Mouse (Mus musculus): ENCODE measurements around the gene Pfn1. TPM values are rescaled to one million over a fixed set of nuclear protein-coding genes. Genes with fewer than 3 reads are reported as not detected.

The Pfn1 gene
- polyA plus RNA-seq, 1 experiment from 2014 or later, result 1,843 TPM

DNA sequence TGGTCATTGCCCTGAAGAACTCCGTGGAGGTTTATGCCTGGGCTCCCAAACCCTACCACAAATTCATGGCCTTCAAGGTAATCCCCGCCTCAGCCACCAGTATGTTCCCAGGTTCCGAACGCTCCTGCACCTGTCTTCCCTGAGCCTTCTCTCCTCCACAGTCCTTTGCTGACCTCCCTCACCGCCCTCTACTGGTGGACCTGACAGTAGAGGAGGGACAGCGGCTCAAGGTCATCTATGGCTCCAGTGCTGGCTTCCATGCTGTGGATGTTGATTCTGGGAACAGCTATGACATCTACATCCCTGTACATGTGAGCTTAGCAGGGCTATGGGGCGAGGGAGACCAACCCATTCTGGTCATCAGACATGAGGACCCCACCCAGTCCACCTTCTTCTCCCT is 41.9 kb downstream of the Pfn1 start:
- Histone ChIP-seq H3K4me1 (peaks cover 19% of the 10 kb centered on the region), H3K27ac (no peak overlapping the region), H3K27me3 (ENCODE audit: poor library complexity, severe bottlenecking) (peaks cover 21% of the 10 kb centered on the region), H3K4me3 (no peak overlapping the region), H3K36me3 (replicated peaks) (peaks cover 65% of the 10 kb centered on the region), H3K9me3 (no peaks in the 10 kb centered on the region)
- DNase-seq (ENCODE audit: extremely low spot score, low spot score), result no peak
- 77% methylated on average over 7 of the region's 7 CpGs for WGBS

DNA sequence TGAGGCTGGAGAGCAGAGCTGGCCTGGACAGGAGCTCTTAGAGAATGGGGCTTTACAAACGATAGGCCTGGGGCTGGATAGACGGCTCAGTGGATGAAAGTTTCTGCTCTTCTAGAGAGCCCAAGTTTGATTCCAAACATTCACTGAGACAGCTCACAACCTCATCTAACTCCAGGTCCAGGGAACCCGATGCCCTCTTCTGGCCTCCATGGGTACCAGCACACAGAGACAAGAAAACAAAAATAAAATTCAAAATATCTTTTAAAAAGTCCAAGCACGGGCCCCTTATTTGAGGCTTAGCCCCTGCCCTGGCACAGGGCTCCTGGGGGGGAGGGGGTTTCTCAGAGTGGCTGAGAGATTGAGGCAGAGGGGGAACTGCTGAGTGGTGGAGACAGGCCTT is 43.7 kb downstream of the Pfn1 start:
- Histone ChIP-seq H3K4me3 (no peak overlapping the region), H3K27ac (no peak overlapping the region), H3K36me3 (replicated peaks) (peaks cover 83% of the 10 kb centered on the region), H3K4me1 (peaks cover 12% of the 10 kb centered on the region), H3K27me3 (ENCODE audit: poor library complexity, severe bottlenecking) (peaks cover 6% of the 10 kb centered on the region), H3K9me3 (no peaks in the 10 kb centered on the region)
- WGBS, result 86% methylated on average over 4 of the region's 4 CpGs
- DNase-seq (ENCODE audit: extremely low spot score, low spot score), result no peak

GRCm38 (mm10) chr11:70608381-70609066 is 45.9 kb downstream of the Pfn1 start:
- no peaks in the 10 kb centered on the region for H3K9me3 ChIP-seq
- no peaks in the 10 kb centered on the region for H3K4me1 ChIP-seq
- H3K27ac ChIP-seq, result no peak overlapping the region
- DNase-seq (ENCODE audit: extremely low spot score, low spot score), result no peak
- no peak overlapping the region for H3K4me3 ChIP-seq
- H3K27me3 ChIP-seq (ENCODE audit: poor library complexity, severe bottlenecking), result no peaks in the 10 kb centered on the region
- peaks cover 100% of the 10 kb centered on the region for H3K36me3 ChIP-seq (replicated peaks)
- 89% methylated on average over 26 of the region's 26 CpGs for WGBS

DNA sequence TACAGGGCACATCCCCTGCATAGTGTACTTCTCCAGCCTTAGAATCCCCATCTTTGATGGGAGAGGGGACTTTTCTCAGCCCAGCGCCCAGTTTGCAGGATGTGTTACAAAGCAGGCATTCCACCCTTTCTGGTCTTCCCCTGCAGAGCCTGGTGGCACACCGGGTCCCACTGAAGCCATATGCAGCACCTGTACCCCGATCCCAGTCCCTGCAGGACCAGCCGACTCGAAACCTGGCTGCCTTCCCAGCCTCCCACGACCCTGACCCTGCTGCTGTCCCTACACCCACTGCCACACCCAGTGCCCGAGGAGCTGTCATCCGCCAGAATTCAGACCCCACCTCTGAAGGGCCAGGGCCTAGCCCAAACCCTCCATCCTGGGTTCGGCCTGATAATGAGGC is 46.8 kb downstream of the Pfn1 start:
- peaks cover 100% of the 10 kb centered on the region for H3K36me3 ChIP-seq (replicated peaks)
- H3K4me1 ChIP-seq, result no peaks in the 10 kb centered on the region
- WGBS, result 94% methylated on average over 9 of the region's 9 CpGs
- H3K4me3 ChIP-seq, result no peak overlapping the region
- no peaks in the 10 kb centered on the region for H3K27me3 ChIP-seq (ENCODE audit: poor library complexity, severe bottlenecking)
- no peak for DNase-seq (ENCODE audit: extremely low spot score, low spot score)
- no peak overlapping the region for H3K27ac ChIP-seq
- no peaks in the 10 kb centered on the region for H3K9me3 ChIP-seq

DNA sequence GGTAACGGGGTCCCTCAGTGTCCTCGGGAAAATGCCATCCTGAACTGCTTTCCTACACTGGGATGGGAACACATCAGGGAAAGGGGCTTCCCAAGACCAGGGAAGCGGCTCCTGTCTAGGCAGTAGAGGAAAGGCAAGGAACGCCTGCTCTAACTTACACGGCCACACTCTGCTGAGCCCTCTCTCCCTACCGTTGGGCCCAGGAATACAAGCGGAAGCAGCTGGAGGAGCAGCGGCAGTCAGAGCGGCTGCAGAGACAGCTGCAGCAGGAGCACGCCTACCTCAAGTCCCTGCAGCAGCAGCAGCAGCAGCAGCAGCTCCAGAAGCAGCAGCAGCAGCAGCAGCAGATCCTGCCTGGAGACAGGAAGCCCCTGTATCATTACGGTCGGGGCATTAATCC is 47.7 kb downstream of the Pfn1 start:
- 77% methylated on average over 12 of the region's 12 CpGs for WGBS

GRCm38 (mm10) chr11:70605024-70605566 is 49.3 kb downstream of the Pfn1 start:
- H3K27me3 ChIP-seq (ENCODE audit: poor library complexity, severe bottlenecking), result no peaks in the 10 kb centered on the region
- H3K4me3 ChIP-seq, result no peak overlapping the region
- no peaks in the 10 kb centered on the region for H3K9me3 ChIP-seq
- H3K27ac ChIP-seq, result no peak overlapping the region
- peak; percentile 66 for DNase-seq (ENCODE audit: extremely low spot score, low spot score)
- whole genome bisulfite sequencing, result 71% methylated on average over 14 of the region's 14 CpGs
- peaks cover 89% of the 10 kb centered on the region for H3K36me3 ChIP-seq (replicated peaks)
- no peaks in the 10 kb centered on the region for H3K4me1 ChIP-seq

More for the DNA sequence above, 47.7 kb downstream of the Pfn1 start:
- no peak for DNase-seq (ENCODE audit: extremely low spot score, low spot score)
- Histone ChIP-seq H3K9me3 (no peaks in the 10 kb centered on the region), H3K27ac (0 out of 2 replicates have a peak overlapping the region, but pooled peaks have one; percentile 2), H3K36me3 (replicated peaks) (peaks cover 100% of the 10 kb centered on the region), H3K4me3 (no peak overlapping the region), H3K27me3 (ENCODE audit: poor library complexity, severe bottlenecking) (no peaks in the 10 kb centered on the region), H3K4me1 (no peaks in the 10 kb centered on the region)

Other genes starting within 250 kb of the Pfn1 start
- 56.2 and 58.8 TPM in 2 replicates for gene Pelp1, start 244.6 kb downstream of the Pfn1 start, polyA plus RNA-seq (2016; fragmentation: Nextera tagmentation; extraction: Ambion mirVana)
- 31.4 and 32.9 TPM in 2 replicates for gene Arrb2, start 222.0 kb downstream of the Pfn1 start, polyA plus RNA-seq (2016; fragmentation: Nextera tagmentation; extraction: Ambion mirVana)
- 43.5 and 44.5 TPM in 2 replicates for gene Med11, start 202.7 kb downstream of the Pfn1 start, polyA plus RNA-seq (2016; fragmentation: Nextera tagmentation; extraction: Ambion mirVana)
- gene Zmynd15, start 195.2 kb downstream of the Pfn1 start, polyA plus RNA-seq (2016; fragmentation: Nextera tagmentation; extraction: Ambion mirVana), result 0.14 and 0.38 TPM in 2 replicates
- gene Cxcl16, start 194.7 kb downstream of the Pfn1 start, polyA plus RNA-seq (2016; fragmentation: Nextera tagmentation; extraction: Ambion mirVana), result 0.40 and 0.47 TPM in 2 replicates
- gene Tm4sf5, start 149.4 kb downstream of the Pfn1 start, polyA plus RNA-seq (2016; fragmentation: Nextera tagmentation; extraction: Ambion mirVana), result 0.52 and 0.82 TPM in 2 replicates
- 0.22 TPM in 1 of 2 replicates, not detected in the other for gene Vmo1, start 140.0 kb downstream of the Pfn1 start, polyA plus RNA-seq (2016; fragmentation: Nextera tagmentation; extraction: Ambion mirVana)
- 0.15 and 0.54 TPM in 2 replicates for gene Gltpd2, start 135.4 kb downstream of the Pfn1 start, polyA plus RNA-seq (2016; fragmentation: Nextera tagmentation; extraction: Ambion mirVana)
- 1,074 and 1,112 TPM in 2 replicates for gene Psmb6, start 129.3 kb downstream of the Pfn1 start, polyA plus RNA-seq (2016; fragmentation: Nextera tagmentation; extraction: Ambion mirVana)
- not detected in 2 replicates for gene Gm40193, start 121.7 kb downstream of the Pfn1 start, polyA plus RNA-seq (2016; fragmentation: Nextera tagmentation; extraction: Ambion mirVana)
- 2.7 and 3.1 TPM in 2 replicates for gene Pld2, start 114.6 kb downstream of the Pfn1 start, polyA plus RNA-seq (2016; fragmentation: Nextera tagmentation; extraction: Ambion mirVana)
- gene Mink1, start 91.8 kb downstream of the Pfn1 start, polyA plus RNA-seq (2016; fragmentation: Nextera tagmentation; extraction: Ambion mirVana), result 12.5 and 12.7 TPM in 2 replicates
- not detected in 2 replicates for gene 4930544D05Rik, start 38.8 kb downstream of the Pfn1 start, polyA plus RNA-seq (2016; fragmentation: Nextera tagmentation; extraction: Ambion mirVana)
- not detected in 2 replicates for gene Chrne, start 35.4 kb downstream of the Pfn1 start, polyA plus RNA-seq (2016; fragmentation: Nextera tagmentation; extraction: Ambion mirVana)
- 0.56 and 1.00 TPM in 2 replicates for gene Gp1ba, start 15.5 kb downstream of the Pfn1 start, polyA plus RNA-seq (2016; fragmentation: Nextera tagmentation; extraction: Ambion mirVana)
- gene Rnf167, start 7.4 kb downstream of the Pfn1 start, polyA plus RNA-seq (2016; fragmentation: Nextera tagmentation; extraction: Ambion mirVana), result 71.3 and 79.9 TPM in 2 replicates
- gene Slc25a11, start 7.2 kb downstream of the Pfn1 start, polyA plus RNA-seq (2016; fragmentation: Nextera tagmentation; extraction: Ambion mirVana), result 138 TPM in 2 replicates
- gene Eno3, start 2.6 kb upstream of the Pfn1 start, polyA plus RNA-seq (2016; fragmentation: Nextera tagmentation; extraction: Ambion mirVana), result 33.4 and 44.7 TPM in 2 replicates
- 176 and 181 TPM in 2 replicates for gene Spag7, start 14.8 kb upstream of the Pfn1 start, polyA plus RNA-seq (2016; fragmentation: Nextera tagmentation; extraction: Ambion mirVana)
- gene Camta2, start 33.5 kb upstream of the Pfn1 start, polyA plus RNA-seq (2016; fragmentation: Nextera tagmentation; extraction: Ambion mirVana), result 7.4 and 9.1 TPM in 2 replicates
- 0.63 and 1.1 TPM in 2 replicates for gene Inca1, start 45.5 kb upstream of the Pfn1 start, polyA plus RNA-seq (2016; fragmentation: Nextera tagmentation; extraction: Ambion mirVana)
- 1.5 and 1.8 TPM in 2 replicates for gene Kif1c, start 45.9 kb upstream of the Pfn1 start, polyA plus RNA-seq (2016; fragmentation: Nextera tagmentation; extraction: Ambion mirVana)
- 7.4 and 7.5 TPM in 2 replicates for gene Zfp3, start 109.6 kb upstream of the Pfn1 start, polyA plus RNA-seq (2016; fragmentation: Nextera tagmentation; extraction: Ambion mirVana)
- gene Scimp, start 157.9 kb upstream of the Pfn1 start, polyA plus RNA-seq (2016; fragmentation: Nextera tagmentation; extraction: Ambion mirVana), result not detected in 2 replicates
- 33.2 and 37.9 TPM in 2 replicates for gene Rabep1, start 190.1 kb upstream of the Pfn1 start, polyA plus RNA-seq (2016; fragmentation: Nextera tagmentation; extraction: Ambion mirVana)